ENCODE assay signal across 8 mouse cellular contexts in genomic region chr13:51228862-51229770, GRCm38 (mm10). TPM values are rescaled to one million over a fixed set of nuclear protein-coding genes. Genes with fewer than 3 reads are reported as not detected.
DNase-seq lines count a peak whose midpoint lies in the region; ATAC-seq and TF ChIP-seq lines count a peak whose summit lies in the region.

No protein-coding gene starts in this region.

- H3K36me3 ChIP-seq in forebrain, embryonic 13.5 days (ENCODE audit: poor library complexity, severe bottlenecking) = no peaks in the 10 kb centered on the region
- no peaks in the 10 kb centered on the region for H3K36me3 ChIP-seq in lung, postnatal 0 days (ENCODE audit: insufficient read depth, low read length)
- H3K36me3 ChIP-seq in stomach, postnatal 0 days (ENCODE audit: control insufficient read depth, insufficient read depth, low read length) = no peaks in the 10 kb centered on the region

- intact Hi-C loops in gastrocnemius, postnatal 14 days (cut with DNase I; ENCODE audit: low total_unique reads) = no loop called here
- intact Hi-C loops in left cerebral cortex, adult 2 months (cut with DNase I) = no loop called here

- peak; percentile 38 for DNase-seq in gastrocnemius, postnatal 14 days
- no peak for DNase-seq in gastrocnemius, adult 18-20 months (ENCODE audit: low spot score)
- peak; percentile 53 for DNase-seq in R1 (ENCODE audit: low read depth, low spot score)
- DNase-seq in lung, postnatal 0 days (ENCODE audit: low spot score) = peak; percentile 63
- peak; percentile 19 for DNase-seq in stomach, postnatal 0 days (ENCODE audit: low spot score)
- no peak for DNase-seq in left cerebral cortex, adult 2 months (ENCODE audit: extremely low spot score in 1 of 2, low spot score in 2 of 2)
- no peak for DNase-seq in ovary, adult 18-20 months (ENCODE audit: low spot score)

- H3K9me3 ChIP-seq in forebrain, embryonic 13.5 days (replicated peaks) = no peaks in the 10 kb centered on the region
- H3K9me3 ChIP-seq in lung, postnatal 0 days (ENCODE audit: low read length) = no peaks in the 10 kb centered on the region
- no peaks in the 10 kb centered on the region for H3K9me3 ChIP-seq in stomach, postnatal 0 days (ENCODE audit: control insufficient read depth, low read length)

- H3K9ac ChIP-seq in forebrain, embryonic 13.5 days = no peak overlapping the region
- no peak overlapping the region for H3K9ac ChIP-seq in lung, postnatal 0 days (replicated peaks; ENCODE audit: low read depth)
- H3K9ac ChIP-seq in stomach, postnatal 0 days (ENCODE audit: low read length) = no peak overlapping the region

- WGBS in forebrain, embryonic 13.5 days = 5% methylated on average over 30 of the region's 30 CpGs
- 54% methylated on average over 30 of the region's 30 CpGs for WGBS in lung, postnatal 0 days
- 69% methylated on average over 30 of the region's 30 CpGs for WGBS in stomach, postnatal 0 days

- ATAC-seq in forebrain, embryonic 13.5 days = peak; percentile 78
- peak; percentile 80 for ATAC-seq in lung, postnatal 0 days
- ATAC-seq in stomach, postnatal 0 days (ENCODE audit: low FRiP score, low TSS enrichment) = no peak

- no peak for TF ChIP-seq CTCF in lung, postnatal 0 days (IDR thresholded peaks at IDR 0.05)
- no peak for TF ChIP-seq CTCF in stomach, postnatal 0 days (IDR thresholded peaks at IDR 0.05; ENCODE audit: low read depth)
- no peak for TF ChIP-seq CTCF in left cerebral cortex, adult 2 months (IDR thresholded peaks at IDR 0.05)

- H3K4me2 ChIP-seq in forebrain, embryonic 13.5 days = peak overlapping the region; percentile 44
- H3K4me2 ChIP-seq in lung, postnatal 0 days (replicated peaks; ENCODE audit: low read depth, low read length) = no peak overlapping the region
- H3K4me2 ChIP-seq in stomach, postnatal 0 days (replicated peaks; ENCODE audit: low read depth) = no peak overlapping the region

- peak overlapping the region; percentile 55; the same call in 1 of the 2 replicates for H3K27ac ChIP-seq in forebrain, embryonic 13.5 days
- H3K27ac ChIP-seq in lung, postnatal 0 days (ENCODE audit: low read length) = no peak overlapping the region; the same call in 1 of the 2 replicates
- H3K27ac ChIP-seq in stomach, postnatal 0 days (replicated peaks) = no peak overlapping the region
- H3K27ac ChIP-seq in left cerebral cortex, adult 2 months = no peak overlapping the region

- H3K4me1 ChIP-seq in forebrain, embryonic 13.5 days = peaks cover 12% of the 10 kb centered on the region
- H3K4me1 ChIP-seq in lung, postnatal 0 days (ENCODE audit: insufficient read depth, low read depth, low read length) = no peaks in the 10 kb centered on the region
- no peaks in the 10 kb centered on the region for H3K4me1 ChIP-seq in stomach, postnatal 0 days (replicated peaks; ENCODE audit: control insufficient read depth, insufficient read depth)

- no peak overlapping the region for H3K4me3 ChIP-seq in forebrain, embryonic 13.5 days
- no peak overlapping the region for H3K4me3 ChIP-seq in lung, postnatal 0 days (ENCODE audit: low read depth, low read length)
- no peak overlapping the region for H3K4me3 ChIP-seq in stomach, postnatal 0 days (ENCODE audit: low read depth, low read length)
- no peak overlapping the region for H3K4me3 ChIP-seq in left cerebral cortex, adult 2 months

- TF ChIP-seq EP300 in lung, postnatal 0 days (IDR thresholded peaks at IDR 0.05) = no peak
- no peak for TF ChIP-seq EP300 in stomach, postnatal 0 days (optimal IDR thresholded peaks at IDR 0.05)

- H3K27me3 ChIP-seq in forebrain, embryonic 13.5 days = no peaks in the 10 kb centered on the region
- no peaks in the 10 kb centered on the region for H3K27me3 ChIP-seq in lung, postnatal 0 days (replicated peaks; ENCODE audit: insufficient read depth, low read length)
- no peaks in the 10 kb centered on the region for H3K27me3 ChIP-seq in stomach, postnatal 0 days (ENCODE audit: control insufficient read depth, insufficient read depth, low read length)

RNA-seq across cellular contexts. Expression of gene Nxnl2, which starts 58.3 kb away (rescaled TPM):
- total RNA-seq in gastrocnemius, postnatal 14 days (2021) = under 1 TPM; 0.25 to 0.55 TPM
- not detected for total RNA-seq in gastrocnemius, adult 18-20 months (2021)
- polyA plus RNA-seq in forebrain, embryonic 13.5 days (2015; fragmentation: Nextera tagmentation; extraction: Ambion mirVana) = 0.21 and 0.55 TPM in 2 replicates
- polyA plus RNA-seq in lung, postnatal 0 days (2015; fragmentation: Nextera tagmentation; extraction: Ambion mirVana) = 1.0 and 1.3 TPM in 2 replicates
- 4.3 and 4.6 TPM in 2 replicates for polyA plus RNA-seq in stomach, postnatal 0 days (2015; fragmentation: Nextera tagmentation; extraction: Ambion mirVana)
- total RNA-seq in left cerebral cortex, adult 2 months (2021) = under 1 TPM in 1 of 2 experiments, not detected in 1; 0.44 TPM

Comparison
In these comparisons a context has a peak if more than half of its experiments do, and no peak if none do; other contexts are left out.
1. DNase-seq: peak in gastrocnemius, postnatal 14 days (single experiment), R1 (single experiment), lung, postnatal 0 days (single experiment) and stomach, postnatal 0 days (single experiment); none in gastrocnemius, adult 18-20 months (single experiment), left cerebral cortex, adult 2 months (0 of 2) and ovary, adult 18-20 months (single experiment).